Mouse (Mus musculus) gastrocnemius, postnatal 4 days (tissue): Measurements from ENCODE around the gene Atp13a2. TPM values are rescaled to one million over a fixed set of nuclear protein-coding genes. Genes with fewer than 3 reads are reported as not detected.

ENCODE experiments used
- DNase-seq, 2 experiments: peaks; one replicate each; pipeline ENCODE4 v3.0.0; 2021 to 2022; ENCODE audit warnings: low spot score in 2 of 2, mixed read lengths in 2 of 2
- total RNA-seq, 2 experiments: library from RNA; stranded (reverse); gene quantifications; 2 replicates each; pipeline ENCODE4 v1.2.3; 2021

Atp13a2 gene
- total RNA-seq, 2 experiments from 2014 or later = 28.4 to 28.6 TPM

GRCm38 (mm10) chr4:140961467-140962206 is 25.0 kb upstream of the Atp13a2 start:
- peak in 1 of 2 experiments; percentile 37 for DNase-seq

DNA sequence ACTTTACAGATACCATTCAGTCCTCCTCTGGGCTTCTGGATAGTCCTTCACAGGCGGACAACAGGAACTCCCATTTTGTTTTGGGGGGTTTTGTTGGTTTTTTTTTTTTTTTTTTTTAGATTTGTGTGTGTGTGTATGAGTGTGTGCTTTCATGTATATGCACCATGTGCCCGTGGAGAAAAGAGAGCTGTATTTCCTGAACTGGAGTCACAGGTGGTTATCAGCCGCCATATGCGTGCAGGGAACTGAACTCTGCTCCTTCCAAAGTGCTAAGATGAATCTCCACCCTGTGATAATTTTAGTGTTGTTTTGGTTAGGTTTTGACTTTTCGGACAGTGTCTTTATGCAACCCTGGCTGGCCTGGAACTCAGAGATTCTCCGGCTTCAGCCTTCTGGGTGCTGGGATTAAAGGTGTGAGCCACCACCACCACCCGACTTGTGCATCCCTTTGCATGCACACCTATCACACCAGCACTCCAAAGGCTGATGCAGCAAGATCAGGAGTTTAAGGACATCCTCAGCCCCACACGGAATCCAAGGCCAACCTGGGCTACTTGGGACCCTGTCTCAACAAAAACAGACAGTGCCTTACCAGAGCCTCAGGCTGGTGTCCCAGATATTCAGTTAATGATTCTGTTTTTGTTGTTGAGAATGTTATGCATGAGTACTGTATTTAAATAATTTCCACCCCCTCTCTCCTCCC is 24.3 kb upstream of the Atp13a2 start:
- no peak for DNase-seq

- no peak for DNase-seq
Observed at GRCm38 (mm10) chr4:140962950-140963349, 23.7 kb upstream of the Atp13a2 start.

GRCm38 (mm10) chr4:140963941-140964597 is 22.6 kb upstream of the Atp13a2 start:
- DNase-seq = no peak

DNA sequence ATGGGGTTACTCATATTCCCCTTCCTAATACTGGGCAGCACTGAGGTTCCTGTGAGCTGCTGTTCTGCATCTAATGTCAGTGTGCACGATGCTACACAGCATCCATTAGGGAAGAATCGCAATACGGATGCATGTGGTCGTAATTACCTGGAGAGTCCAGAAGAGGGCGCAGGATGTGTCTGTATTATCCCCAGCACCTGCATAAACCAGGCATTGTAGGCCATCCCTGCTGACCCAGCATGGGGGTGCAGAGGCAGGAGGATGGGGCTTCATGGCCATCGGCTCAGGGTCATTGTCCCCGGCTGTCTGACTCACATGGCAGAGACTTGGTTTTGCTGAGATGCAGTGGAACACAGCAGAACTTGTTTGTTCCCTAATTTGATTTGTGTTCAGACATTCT is 22.1 kb upstream of the Atp13a2 start:
- peak in 1 of 2 experiments; percentile 74 for DNase-seq

DNA sequence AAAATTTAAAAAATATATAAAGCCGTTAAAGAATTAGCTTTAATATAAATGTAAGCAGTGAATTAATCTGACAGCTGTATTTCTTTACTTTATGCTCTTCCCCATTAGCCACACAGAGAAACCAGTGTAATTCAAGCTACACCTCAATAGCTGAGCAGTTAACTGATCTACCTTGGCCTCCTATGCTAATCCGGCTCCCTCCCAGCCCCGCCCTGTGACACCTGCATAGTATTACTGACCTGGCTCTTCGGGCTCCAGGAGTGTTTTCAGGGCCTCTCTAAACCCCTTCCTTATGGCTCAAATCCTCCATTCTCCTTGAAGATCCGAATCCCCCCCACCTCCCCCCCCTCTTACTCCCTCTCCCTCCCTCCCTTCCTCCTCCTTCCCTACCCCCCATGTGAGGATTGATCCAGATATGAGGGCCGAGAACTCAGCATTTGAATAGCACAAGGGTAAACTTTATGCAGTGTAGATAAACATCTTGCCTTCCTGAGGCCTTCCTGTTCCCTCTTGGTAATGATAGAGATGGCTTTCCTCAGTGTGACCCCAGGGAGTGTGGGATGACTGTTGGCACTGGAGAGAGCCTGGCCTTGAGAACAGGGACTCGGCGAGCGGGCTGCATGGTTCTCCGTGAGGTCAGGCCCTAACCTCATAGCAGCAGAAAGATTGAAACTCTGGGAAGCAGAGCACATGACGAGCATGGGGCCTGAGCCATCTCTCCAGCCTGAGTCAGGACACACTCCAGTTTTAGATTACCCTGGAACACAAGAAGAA is 19.1 kb upstream of the Atp13a2 start:
- no peak for DNase-seq

GRCm38 (mm10) chr4:140971691-140972090 is 15.0 kb upstream of the Atp13a2 start:
- no peak for DNase-seq

DNA sequence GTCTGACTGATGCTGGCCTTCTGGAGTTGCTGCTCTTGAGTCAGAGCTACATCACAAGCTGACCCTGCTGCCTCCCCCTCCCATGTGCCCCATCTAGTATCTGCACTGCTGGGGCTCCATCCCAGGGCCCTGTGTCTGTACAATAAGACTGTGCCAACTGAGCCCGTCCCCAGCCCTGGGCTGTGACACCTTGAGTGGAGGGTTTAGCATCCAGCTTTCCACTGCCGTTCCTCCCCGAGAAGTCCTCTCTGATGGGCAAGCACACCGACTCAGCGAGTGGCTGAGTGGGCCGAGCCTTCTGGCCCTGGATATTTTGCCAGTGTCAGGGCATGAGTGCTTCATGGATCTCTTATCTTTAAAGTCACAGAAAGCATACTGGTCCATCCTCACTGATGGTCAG is 12.3 kb upstream of the Atp13a2 start:
- DNase-seq = no peak

DNA sequence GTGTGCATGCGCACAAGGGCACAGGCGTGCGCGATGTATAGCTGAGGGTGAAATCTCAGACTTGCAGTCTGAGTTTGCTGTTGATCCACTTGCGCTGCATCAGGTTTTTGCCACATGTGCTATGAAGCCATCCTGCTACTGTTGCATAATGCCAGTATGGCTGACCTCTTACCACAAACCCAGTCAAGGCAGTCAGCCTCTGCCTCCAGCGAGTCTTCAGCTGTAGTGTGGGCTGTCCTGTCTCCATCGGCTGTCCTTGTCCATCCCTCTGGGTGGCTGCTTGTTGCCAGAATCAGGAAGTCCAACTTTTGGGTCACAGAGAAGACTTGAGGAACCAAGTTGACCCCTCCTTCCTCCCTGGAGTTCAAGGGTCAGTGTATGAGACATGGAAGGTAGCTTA is 11.3 kb upstream of the Atp13a2 start:
- DNase-seq = no peak

- no peak for DNase-seq
Observed at GRCm38 (mm10) chr4:140977278-140977677, 9.4 kb upstream of the Atp13a2 start.

DNA sequence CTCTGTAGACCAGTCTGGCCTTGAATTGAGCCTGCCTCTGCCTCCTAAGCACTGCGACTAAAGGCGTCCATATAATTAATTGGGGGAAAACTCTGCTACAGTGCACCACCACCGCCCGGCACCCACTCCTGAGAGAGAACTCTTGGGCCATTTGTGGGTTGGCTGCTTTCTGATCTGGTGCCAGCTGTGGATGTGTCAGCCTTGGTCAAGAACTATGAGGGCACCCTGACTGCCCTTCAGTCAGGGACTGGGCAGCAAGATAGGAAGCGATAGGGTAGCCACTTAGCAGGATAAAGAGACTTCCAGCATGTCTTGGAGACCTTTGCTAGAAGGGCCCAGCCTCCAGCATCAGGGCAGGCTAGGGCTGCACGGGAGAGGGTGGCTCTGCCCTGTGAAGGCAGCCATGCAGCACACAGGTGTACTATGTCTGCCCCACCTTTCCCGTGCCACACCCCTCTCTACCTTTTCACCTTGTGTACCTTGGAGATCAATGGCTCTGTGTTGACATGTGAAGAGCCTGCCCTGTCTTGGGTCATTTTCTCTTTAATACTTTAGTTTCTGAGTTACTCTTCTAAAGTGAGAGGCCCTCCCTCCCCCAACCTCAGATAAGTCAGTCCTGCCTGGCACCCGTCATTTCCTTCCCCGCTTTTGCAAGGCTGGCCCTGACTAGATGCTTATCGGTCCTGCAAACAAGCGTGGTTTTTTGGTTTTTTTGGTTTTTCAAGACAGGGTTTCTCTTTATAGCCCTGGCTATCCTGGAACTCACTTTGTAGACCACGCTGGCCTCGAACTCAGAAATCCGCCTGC is 8.6 kb upstream of the Atp13a2 start:
- DNase-seq = no peak

DNA sequence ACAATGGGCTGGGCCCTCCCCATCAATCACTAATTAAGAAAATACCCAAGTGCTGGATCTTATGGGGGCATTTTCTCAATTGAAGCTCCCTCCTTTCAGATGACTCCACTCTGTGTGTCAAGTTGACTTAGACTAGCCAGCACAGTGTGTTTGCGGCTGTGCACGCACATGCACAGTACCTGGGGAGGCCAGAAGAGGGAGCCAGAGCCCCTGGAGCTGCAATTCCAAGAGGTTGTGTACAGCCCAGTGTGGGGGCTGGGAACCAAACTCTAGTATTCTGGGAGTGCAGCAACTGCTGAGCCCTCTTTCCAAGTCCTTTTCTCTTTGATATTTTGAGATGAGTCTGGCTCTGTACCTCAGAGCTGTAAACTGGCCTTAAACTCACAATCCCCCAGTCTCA is 5.1 kb upstream of the Atp13a2 start:
- DNase-seq = no peak

DNA sequence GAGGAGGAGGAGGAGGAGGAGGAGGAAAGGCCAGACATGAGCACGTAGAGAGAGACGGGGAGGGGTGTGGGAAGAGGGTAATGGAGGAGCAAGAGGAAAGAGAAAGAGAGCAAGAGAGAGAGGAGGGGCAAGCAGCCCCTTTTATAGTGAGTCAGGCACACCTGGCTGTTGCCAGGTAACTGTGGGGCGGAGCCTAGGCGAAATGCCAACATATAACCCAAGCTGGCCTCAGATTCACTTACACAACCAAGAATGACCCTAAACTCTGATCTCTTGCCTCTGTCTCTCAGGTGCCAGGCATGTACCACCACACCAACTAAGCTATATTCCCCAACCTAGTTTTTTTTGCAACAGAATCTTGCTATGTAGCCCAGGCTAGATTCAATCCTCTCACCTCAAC is 3.9 kb upstream of the Atp13a2 start:
- DNase-seq = no peak

GRCm38 (mm10) chr4:140983442-140983841 is 3.2 kb upstream of the Atp13a2 start:
- peak in 1 of 2 experiments; percentile 56 for DNase-seq

DNA sequence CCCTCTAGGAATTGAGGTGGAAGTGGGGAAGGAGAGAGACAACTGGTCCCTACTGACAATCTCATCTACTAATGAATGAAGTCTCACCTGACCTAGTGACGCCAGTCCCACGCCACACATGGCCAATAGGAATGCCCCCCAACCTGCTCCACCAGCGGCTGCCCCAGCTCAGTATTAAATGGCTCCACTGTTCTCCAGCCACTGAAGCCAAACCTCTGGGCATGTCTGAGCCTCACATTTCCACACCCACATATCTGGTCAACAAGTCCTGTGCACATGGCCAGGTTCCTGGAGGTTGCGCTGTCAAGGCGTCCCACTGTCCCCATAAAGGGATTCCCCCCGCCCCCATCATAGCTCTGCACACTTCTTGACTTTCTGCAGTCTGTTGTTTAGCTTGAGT is 2.1 kb upstream of the Atp13a2 start:
- DNase-seq = no peak

- no peak for DNase-seq
Observed at GRCm38 (mm10) chr4:140986024-140986710, 506 bp upstream of the Atp13a2 start.

GRCm38 (mm10) chr4:140987476-140987875 is 803 bp downstream of the Atp13a2 start:
- no peak for DNase-seq

GRCm38 (mm10) chr4:140988706-140989290 is 2.1 kb downstream of the Atp13a2 start:
- no peak for DNase-seq

DNA sequence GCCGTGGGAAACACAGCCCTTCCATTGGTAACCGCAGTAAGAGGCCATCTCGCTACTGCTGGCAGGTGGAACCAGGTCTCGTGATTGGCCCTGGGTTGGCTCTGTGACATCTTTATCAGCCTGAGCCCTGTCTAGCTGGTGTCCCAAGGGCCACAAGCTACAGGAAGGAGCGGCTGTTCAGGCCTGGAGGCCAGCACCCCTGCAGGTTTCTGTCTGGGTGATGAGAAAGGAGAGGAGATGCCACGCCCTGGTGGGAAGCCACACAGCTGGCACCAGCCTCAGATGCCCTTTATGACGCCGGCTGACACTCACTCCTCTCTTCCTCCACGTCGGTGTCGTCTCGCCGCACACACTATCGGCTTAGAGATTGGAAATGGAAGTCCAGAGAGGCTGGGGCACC is 2.8 kb downstream of the Atp13a2 start:
- no peak for DNase-seq

DNA sequence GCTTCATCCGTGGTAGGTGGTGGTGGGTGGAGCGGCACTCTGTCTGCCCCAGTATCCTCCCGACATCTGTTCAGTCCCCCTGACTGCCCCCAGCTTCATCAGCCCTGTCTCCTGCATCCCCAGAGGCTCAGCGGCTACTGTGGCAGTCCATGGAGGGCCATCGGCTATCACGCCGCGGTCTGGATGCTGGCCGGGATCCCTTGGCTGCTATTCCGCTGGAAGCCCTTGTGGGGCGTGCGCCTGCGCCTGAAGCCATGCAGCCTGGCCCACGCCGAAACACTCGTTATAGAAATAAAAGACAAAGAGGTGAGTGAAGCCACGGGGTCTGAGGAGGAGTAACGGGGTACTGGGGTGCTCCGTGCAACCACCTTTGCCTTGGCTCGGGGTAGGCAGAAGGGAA is 5.5 kb downstream of the Atp13a2 start:
- no peak for DNase-seq
